Mouse (Mus musculus) megakaryocyte progenitor cell, adult 5-6 weeks (primary cell): Measurements from ENCODE around the gene Ubl4a. TPM values are rescaled to one million over a fixed set of nuclear protein-coding genes. Genes with fewer than 3 reads are reported as not detected.
"Not testable (repeated sequence)": the region's sequence is repeated elsewhere in the genome, so short reads cannot be mapped to it uniquely, and the experiment has no call there.

Experiments
- ATAC-seq: replicated peaks from 2 replicates; pipeline ENCODE4 v1.8.0; 2016; ENCODE audit warnings: mild to moderate bottlenecking, moderate TSS enrichment, inconsistent platforms; ENCODE audit not compliant: poor library complexity
- total RNA-seq, 2 experiments: library from RNA; stranded (forward) in 1 of 2; stranded (reverse) in 1 of 2; fragments of 157-497, 149-512 nt in 1 of 2; fragments of 200-1000 nt in 1 of 2; gene quantifications; 2 replicates each; pipeline versions ENCODE4 v1.2.3 to v1.2.4; 2015 to 2017

Ubl4a gene
- total RNA-seq (2015) (35.6 and 39.9 TPM in 2 replicates), total RNA-seq (2017) (11.9 and 21.2 TPM in 2 replicates)

DNA sequence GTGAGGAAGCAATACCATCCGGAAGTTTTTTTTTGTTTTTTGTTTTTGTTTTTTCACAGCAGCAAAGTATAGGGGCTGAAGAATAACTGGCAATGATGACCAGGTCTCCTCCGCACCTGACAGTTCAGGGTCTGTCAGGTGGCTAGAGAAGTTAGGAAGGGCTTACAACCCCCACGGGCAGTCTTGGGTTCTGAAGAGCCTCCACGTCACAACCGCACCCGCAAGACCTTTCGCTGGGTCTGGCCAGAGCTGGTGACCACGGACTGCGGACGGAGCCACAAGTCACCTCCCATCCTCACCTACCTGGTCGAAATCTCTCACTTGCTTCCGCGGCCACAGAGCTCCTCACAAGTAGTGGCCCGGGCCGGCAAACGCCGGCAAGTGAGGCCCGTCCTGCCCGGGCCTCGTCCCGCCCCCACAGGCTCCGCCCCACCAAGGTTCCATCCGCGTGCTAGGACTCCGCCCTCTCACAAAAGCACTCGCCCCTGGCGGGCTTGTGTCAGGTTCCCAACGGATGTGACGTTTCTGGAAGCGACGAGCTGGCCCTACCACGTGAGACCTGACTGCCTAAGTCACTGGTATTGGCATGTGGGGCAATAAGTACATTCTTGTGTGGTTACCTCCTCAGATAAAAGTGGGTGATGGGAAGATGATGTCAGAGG lies at the start of gene Ubl4a, which contains the start of gene Slc10a3:
TSS of gene Ubl4a (minus strand) at position 331 of the 662 bp plus-strand sequence.
TSS of gene Slc10a3 (minus strand) at position 462 of the 662 bp plus-strand sequence.
- ATAC-seq: peak; percentile 96

DNA sequence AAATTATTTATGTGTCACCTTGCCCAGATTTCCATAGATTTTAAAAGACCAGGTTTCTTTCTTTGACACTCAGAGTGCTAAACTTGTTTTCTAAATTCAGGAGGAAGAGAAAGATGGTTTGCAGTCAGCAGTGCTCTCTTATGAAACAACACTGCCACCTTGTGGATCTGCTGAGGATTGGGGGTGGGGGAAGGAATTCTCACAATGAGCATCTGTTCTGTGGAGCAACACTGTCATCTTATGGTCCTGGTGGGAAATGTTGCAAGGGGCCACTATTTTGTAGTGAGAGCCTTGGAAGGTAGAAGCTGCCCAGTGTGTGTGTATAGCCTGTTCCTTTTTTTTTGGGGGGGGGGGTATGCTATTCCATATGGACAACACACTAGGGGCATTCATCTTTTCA lies 40.4 kb upstream of the Ubl4a start:
- ATAC-seq: peak; percentile 100

DNA sequence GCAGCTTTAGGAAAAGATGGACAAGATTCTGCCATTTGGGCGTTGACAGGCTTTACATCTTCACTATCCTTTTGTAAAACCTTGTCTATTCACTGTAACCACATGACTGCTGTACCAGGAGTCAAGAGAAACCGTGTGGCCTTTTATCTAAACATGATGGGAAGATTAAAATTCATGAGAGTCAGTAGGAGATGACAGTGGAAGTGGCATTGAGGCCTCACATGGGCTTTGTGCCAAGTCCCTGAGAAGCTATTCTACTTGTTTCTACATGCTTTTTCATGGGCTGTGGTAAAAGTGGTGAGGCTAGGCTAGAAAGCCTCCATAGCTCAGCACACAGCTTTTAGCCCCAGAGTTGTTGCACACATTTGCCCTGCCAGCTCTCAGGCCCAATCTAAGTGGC lies 35.3 kb upstream of the Ubl4a start:
- no peak for ATAC-seq

DNA sequence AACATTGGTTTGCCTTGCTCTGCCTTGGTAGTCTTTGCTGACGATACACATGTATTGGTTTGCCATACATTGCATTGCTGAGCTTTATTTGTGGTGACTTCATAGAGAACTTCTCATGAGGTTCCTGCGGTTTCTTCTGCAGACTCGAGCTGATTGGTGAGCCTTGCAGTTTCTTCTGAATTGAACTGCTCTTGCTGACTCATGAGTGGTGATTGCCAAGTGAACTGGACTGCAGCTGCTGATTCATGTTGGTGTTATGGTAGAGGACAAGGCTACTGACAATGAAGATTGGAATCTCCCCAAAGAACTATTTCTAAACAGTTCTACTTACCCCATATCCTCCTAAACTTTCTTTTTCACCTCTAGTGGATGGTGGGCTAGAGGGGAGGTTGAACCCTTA lies 27.1 kb upstream of the Ubl4a start:
- ATAC-seq: no peak

DNA sequence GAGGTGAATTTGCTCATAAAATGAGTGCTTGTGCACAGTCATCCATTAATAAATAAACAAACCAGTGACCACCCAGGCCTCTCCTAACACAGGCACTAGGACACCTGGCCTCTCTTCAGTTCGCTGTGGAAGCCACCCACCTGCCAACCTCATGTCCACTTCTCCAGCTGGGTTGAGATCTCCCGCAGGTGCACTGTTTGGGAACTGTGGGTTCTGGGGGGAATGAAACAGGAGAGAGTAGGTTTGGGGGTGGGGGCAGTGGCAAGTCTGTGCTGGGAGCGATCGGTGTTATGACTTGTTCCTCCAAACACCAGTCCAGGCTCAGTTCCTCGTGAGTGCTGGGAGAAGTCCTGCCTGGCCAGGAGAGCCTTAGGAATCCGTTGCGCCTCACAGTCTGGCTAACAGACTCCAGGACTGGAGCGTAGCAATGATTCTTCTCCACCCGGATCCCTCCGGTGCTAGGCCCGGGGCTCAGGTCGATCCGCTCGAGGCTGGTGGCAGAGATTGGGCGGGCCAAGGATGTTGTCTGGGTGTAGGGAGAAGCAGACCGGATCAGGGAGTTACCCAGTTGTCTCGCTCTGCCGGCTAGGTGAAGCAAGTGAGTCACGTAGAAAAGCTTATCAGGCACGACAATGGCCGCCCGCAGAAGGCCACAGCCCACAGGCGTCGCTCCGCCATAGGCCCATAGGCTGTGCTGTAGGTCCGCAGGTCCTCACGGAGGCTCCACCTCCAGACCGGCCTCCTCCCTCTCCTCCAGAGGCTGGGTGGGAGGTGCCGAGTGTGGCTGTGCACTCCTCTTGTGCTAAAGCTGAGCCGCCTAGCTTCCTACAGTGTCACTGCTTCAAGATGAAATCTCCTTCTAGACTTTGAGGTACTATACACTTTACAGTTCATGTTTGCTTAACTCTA lies 19.8 kb upstream of the Ubl4a start, which contains the start of the genes Fam3a and Ikbkg:
TSS of gene Fam3a (minus strand) at position 738 of the 909 bp plus-strand sequence.
TSS of gene Ikbkg (plus strand) at position 756 of the 909 bp plus-strand sequence.
- ATAC-seq: peak; percentile 99

DNA sequence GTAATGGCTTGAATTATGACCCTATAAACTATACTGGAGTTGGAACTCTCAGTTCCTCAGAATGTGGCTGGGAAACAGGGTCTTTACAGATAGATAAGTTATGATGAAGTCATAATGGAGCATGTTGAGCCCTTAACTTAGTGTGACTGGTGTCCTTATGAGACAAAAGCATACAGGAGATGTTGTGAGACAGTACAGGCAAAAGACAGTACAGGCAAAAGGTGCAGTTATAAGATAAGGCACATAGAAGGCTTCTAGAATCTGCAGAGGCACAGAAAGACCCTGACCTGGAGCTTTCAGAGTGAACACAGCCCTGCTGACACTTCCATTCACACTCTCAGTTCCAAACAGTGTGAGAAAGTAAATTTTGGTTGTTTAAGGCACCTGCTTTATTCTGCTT lies 15.1 kb upstream of the Ubl4a start:
- ATAC-seq: peak; percentile 40

DNA sequence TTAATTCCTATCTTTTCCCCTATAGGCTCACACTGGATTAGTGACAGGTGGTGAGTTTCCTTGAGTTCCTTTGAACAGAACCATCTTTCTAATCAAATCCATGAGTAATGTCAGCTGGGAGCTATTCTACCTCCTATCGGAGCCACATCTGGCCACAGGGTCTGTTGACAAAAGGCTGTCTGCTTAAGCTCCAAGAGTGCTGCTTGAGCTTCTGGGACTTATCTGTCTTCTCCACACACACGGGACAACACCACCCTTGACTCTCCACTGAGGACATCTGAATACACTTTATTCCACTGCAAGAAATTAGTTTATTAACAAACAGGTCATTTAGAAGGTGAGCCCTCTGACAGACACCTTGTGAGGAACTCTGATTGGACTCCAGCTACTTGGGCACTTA lies 11.4 kb upstream of the Ubl4a start:
- peak; percentile 88 for ATAC-seq

DNA sequence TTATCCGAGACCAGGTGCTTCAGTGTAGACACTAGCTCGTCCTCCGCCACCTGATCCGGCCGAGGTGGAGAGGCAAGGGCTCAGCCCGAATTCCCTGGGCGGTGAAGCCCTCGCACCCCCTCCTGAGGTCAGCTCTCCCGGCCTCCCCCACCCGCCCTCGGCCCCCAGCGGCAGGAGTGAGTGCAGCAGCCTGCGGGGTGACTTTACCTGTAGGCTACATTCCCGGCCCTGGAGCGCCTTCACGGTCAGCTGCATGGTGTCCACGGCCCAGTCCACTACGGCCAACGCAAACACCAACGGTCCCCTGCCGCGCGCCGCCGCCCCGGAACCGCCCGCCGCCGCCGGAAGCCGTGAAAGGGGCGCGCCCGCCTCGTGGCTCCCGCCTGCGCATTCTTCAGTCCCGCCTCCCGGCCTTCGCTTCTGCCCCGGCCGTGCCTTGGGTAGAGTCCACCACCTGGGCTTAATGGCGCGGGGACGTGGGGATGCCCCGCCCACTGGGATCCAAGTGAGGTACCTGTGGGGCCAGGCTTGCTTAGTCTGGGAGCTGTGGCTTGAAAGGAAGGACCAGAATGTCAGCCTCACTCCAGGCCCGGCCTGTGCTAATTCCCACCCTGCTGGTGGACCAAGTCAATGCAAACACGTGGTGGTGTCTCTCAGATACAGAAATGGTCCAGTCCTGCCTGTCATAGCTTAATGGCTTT lies 4.7 kb downstream of the Ubl4a start:
- ATAC-seq: peak; percentile 73

DNA sequence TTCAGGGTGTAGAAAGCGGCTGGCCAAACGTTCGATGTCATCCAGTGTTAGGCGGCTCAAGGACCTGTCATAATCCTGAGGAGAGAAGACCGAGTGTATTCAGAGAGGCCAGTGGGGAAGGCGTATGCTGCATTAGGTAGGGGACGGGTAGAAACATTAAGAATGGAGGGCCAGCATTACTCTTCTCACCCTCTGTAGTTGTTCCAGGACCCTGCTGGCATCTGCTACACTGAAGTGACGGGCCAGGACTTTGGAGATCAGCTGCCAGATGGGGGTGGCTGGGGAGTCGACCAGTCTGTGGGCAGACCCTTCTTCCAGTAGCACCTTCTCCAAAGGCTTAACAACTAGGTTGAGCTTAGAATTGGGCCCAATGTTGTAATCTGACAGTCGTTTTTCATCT lies 5.5 kb downstream of the Ubl4a start:
- no peak for ATAC-seq

DNA sequence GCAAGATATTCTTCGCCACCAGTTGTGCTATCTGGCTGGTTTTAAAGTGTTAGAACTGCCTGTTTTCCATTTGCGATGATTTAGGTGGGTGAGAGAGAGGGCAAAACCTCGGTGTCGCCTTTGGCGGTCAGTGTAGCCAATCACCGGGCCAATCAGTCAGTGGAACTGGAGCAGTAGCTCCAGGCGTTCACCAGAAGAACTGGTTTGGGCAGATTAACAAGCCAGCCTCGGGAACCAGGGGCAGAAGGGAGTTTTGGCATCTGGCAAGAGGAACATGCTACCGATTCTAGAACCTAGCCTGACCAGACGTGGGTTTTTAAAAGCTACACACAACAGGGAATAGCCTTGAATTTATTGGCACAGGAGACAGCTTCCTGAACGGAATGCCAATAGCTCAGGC lies 13.8 kb downstream of the Ubl4a start:
- no peak for ATAC-seq

DNA sequence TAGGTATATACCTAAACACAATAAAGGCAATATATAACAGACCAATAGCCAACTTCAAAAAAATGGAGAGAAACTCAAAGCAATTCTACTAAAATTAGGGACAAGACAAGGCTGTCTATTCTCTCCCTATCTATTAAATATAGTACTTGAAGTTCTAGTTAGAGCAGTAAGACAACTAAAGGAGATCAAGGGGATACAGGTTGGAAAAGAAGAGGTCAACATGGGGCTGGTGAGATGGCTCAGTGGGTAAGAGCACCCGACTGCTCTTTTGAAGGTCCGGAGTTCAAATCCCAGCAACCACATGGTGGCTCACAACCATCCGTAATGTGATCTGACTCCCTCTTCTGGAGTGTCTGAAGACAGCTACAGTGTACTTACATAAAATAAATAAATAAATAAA lies 15.9 kb downstream of the Ubl4a start:
- ATAC-seq: not testable (repeated sequence)

DNA sequence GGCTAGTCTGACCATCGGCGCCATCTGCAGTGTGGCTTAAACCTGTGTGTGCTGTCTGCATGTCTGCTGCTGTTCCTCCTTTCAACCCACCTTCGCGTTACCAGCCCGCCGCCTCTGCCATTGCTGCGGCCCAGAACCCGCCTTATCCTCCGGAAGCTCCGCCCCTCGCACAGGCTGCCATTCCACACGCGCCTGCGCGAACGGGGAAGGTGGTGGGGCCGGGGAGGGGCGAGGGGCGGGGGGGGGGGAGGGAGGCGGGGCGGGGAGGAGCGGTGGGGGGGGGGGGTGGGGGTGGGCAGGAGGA lies 19.6 kb downstream of the Ubl4a start, which contains the start of gene Lage3:
TSS of gene Lage3 (minus strand) at position 152 of the 304 bp plus-strand sequence.
- ATAC-seq: peak; percentile 99

DNA sequence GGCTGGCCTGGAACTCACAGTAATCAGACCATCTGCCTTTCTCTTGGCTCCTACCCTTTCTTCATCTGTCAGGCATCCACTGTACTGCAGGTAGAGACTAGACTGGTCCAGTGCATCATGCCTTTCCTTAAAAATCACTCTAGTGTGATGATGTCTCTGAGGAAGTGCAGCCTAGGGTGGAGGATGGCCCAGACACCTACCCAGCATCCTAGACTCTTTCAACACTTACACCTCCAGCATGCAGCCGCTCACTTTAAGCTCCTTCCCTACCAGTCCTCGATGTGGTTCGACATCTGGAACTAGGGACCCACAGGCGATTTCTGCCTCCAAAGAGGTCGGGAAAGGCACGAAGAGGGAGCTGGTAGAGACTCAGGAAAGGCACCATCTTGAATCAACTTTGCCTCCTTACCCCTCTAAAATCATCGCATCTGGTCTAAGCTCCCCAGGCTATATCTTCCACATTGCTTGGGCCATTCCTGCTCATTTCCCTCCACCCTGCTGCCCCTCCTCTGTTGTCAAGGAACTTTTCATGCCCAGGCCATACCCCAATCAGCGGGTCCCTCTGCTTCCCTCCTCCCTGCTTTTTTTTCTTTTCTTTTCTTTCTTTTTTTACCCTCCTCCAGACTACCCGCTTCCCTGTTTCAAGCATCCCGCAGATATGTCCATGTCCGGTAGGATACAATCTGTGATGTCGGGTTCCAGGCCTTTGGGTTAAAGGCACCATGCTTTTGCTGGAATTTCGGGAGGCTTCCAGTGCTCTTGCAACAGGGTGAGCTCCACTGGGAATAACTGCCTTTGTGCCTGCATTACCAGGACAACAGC lies 20.2 kb downstream of the Ubl4a start:
- peak; percentile 23 for ATAC-seq

DNA sequence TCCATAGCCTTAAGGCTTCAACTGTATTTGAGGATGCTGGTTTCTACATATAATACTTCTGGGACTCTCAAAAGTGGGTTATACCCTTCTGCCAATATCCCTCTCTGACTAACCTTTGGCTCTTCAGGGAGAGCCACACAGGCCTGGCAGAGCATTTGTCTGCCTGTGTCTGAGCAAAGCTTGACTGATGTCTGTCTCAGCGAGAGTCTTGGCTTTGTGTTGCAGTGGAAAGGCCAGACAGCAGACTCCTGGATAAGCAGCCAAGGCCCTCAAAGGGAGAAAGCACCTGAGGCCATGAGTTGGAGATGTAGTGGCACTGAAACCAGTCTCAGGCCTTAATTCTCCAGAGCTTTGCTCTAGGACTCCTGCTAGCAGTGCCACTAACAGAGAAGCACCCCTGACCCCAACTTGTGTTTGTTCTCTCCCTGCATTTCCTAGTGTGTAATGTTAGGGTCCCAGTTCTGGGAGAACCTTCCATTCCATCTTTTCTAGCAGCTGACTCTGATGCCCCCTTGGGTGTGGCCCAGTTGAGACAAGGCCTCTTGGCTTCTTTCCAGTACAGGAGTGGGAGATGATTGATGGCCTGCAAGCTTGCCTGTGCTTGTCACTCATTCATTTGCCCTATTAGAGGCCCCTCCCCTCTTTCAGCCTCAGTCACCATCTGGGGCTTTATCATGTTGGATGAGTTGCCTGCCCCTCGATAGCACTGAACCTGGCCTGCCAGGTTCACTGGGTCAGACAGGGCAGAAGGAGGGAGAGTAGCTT lies 42.7 kb downstream of the Ubl4a start:
- ATAC-seq: no peak

DNA sequence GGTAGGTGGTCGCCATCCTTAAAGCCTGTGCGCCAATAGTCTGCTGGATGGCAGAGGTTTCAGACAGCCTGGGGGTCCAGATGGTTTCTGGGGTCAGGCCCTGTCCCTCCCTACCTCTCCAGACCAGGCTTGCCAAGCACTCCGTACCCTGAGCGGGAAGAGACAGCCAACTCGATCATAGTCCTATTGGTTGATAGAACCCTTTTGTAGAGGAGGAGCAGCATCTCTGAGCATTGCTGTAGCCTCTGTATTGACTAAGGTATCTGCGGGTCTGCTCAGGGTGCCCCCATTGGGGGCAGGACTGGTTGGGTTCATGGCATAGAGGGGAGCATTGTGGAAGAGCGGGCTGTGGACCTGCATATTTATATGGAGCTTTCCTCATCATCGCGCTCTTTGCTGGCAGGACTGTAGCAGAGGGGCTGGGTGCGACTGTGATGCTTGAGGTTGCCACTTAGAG lies 43.8 kb downstream of the Ubl4a start:
- ATAC-seq: no peak

DNA sequence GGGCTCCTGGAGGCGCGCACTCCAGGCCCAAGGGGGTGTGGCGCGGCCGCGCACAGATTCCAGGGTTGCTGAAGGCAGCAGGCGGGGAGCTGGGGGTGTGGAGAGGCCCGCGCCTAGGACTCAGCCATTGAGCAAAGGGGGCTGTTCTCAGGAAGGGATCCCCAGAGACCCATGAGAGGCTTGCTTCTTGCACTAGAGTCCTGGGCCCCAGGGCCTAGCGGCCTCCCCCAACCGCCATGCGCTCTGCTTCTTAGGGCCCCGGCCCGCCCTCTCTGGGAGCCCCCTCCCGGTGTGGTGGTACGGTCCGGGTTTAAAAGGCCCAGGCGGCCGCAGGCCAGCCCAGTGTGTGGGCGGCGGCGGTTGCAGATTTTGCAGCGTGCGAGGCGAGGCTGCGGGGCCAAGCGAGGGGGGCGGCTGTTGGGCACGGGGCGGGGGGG lies 44.3 kb downstream of the Ubl4a start, which contains the start of gene Plxna3:
TSS of gene Plxna3 (plus strand) at position 342 of the 437 bp plus-strand sequence.
- ATAC-seq: peak; percentile 92
